Mouse (Mus musculus): Measurements from ENCODE around the gene 1700012B07Rik. TPM values are rescaled to one million over a fixed set of nuclear protein-coding genes. Genes with fewer than 3 reads are reported as not detected.

The 1700012B07Rik gene
- total and polyA plus RNA-seq, 3 experiments = not detected

GRCm38 (mm10) chr11:109751636-109752603 lies 75.9 kb downstream of the 1700012B07Rik start:
- DNase-seq = no peak

- no peak for DNase-seq
These were observed 82.6 kb downstream of the 1700012B07Rik start for GRCm38 (mm10) chr11:109745210-109745609.

GRCm38 (mm10) chr11:109737967-109738366 lies 89.9 kb downstream of the 1700012B07Rik start:
- DNase-seq = no peak

Other genes with a start within 250 kb of the 1700012B07Rik start
- 10 to 100 TPM; 35.4 to 38.6 TPM for gene Wipi1, start 216.1 kb downstream of the 1700012B07Rik start, total RNA-seq (2021)
- 14.8 and 22.1 TPM in 2 replicates for gene Wipi1, start 216.1 kb downstream of the 1700012B07Rik start, polyA plus RNA-seq (2012; rRNA removed)
- gene Prkar1a, start 178.6 kb downstream of the 1700012B07Rik start, total RNA-seq (2021) = 100 to 1,000 TPM; 372 to 393 TPM
- gene Prkar1a, start 178.6 kb downstream of the 1700012B07Rik start, polyA plus RNA-seq (2012; rRNA removed) = 164 and 197 TPM in 2 replicates
- gene Fam20a, start 105.8 kb downstream of the 1700012B07Rik start, total RNA-seq (2021) = 1 to 10 TPM; 3.1 to 4.0 TPM
- gene Fam20a, start 105.8 kb downstream of the 1700012B07Rik start, polyA plus RNA-seq (2012; rRNA removed) = 6.3 and 7.0 TPM in 2 replicates
- gene Abca8b, start 167.8 kb upstream of the 1700012B07Rik start, total RNA-seq (2021) = 10 to 100 TPM in 1 of 2 experiments, 1 to 10 TPM in 1; 6.5 to 12.6 TPM
- gene Abca8b, start 167.8 kb upstream of the 1700012B07Rik start, polyA plus RNA-seq (2012; rRNA removed) = 0.58 and 0.62 TPM in 2 replicates